17 mouse cellular contexts compared by ENCODE assay signal in the genomic region with DNA sequence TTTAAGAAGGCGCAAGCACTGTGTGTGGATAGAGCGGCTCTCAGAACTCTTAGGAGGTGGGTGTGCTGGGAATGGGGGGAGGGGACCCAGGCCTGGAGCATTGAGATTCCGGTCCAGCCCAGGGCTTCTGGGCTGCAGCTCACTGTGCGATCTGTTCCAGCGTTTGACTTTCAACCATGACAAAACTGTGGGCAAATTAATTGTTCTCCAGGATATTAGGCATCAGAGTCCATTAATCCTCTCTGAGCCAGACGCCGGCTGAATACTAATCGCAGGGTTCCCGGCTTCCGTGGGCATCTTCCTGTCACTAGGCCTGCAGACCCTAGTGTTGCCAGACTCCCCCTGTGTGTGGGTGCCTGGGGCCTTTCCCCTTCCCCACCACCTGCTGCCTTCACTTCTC.
DNase-seq lines count a peak whose midpoint lies in the region; ATAC-seq and TF ChIP-seq lines count a peak whose summit lies in the region.
"Had no signal": no experiment of that assay in that cellular context is flagged by ENCODE, and none has a peak within 500 bp of the region (broad histone marks: within the 10 kb centered on the region; RNA-seq: fewer than 3 reads in every experiment).

No protein-coding gene starts in this region.

- no peak for TF ChIP-seq EP300 in stomach, postnatal 0 days (optimal IDR thresholded peaks at IDR 0.05)

- TF ChIP-seq CTCF in stomach, postnatal 0 days (IDR thresholded peaks at IDR 0.05; ENCODE audit: low read depth): no peak

- H3K9ac ChIP-seq in forebrain, embryonic 16.5 days (replicated peaks; ENCODE audit: low read depth, low read length): peak overlapping the region; percentile 20; the same call in 1 of the 2 replicates
- 0 out of 2 replicates have a peak overlapping the region, but pooled peaks have one; percentile 11 for H3K9ac ChIP-seq in midbrain, embryonic 11.5 days (ENCODE audit: low read length)
- H3K9ac ChIP-seq in neural tube, embryonic 15.5 days (replicated peaks): no peak overlapping the region
- no peak overlapping the region for H3K9ac ChIP-seq in stomach, postnatal 0 days (ENCODE audit: low read length)
- H3K9ac ChIP-seq: embryonic facial prominence, embryonic 12.5 days; heart, embryonic 13.5 days; liver, embryonic 12.5 days had no signal

- peak overlapping the region; percentile 4; the same call in 1 of the 2 replicates for H3K4me2 ChIP-seq in forebrain, embryonic 16.5 days (ENCODE audit: low read length)
- H3K4me2 ChIP-seq in midbrain, embryonic 11.5 days: no peak overlapping the region
- H3K4me2 ChIP-seq in neural tube, embryonic 15.5 days: peak overlapping the region; percentile 15; the same call in 1 of the 2 replicates
- H3K4me2 ChIP-seq in stomach, postnatal 0 days (replicated peaks; ENCODE audit: low read depth): no peak overlapping the region
- H3K4me2 ChIP-seq: embryonic facial prominence, embryonic 12.5 days; heart, embryonic 13.5 days; liver, embryonic 12.5 days had no signal

- H3K36me3 ChIP-seq in forebrain, embryonic 16.5 days (ENCODE audit: control insufficient read depth, insufficient read depth): no peaks in the 10 kb centered on the region
- no peaks in the 10 kb centered on the region for H3K36me3 ChIP-seq in midbrain, embryonic 11.5 days (ENCODE audit: control insufficient read depth, insufficient read depth, low read length)
- no peaks in the 10 kb centered on the region for H3K36me3 ChIP-seq in neural tube, embryonic 15.5 days
- H3K36me3 ChIP-seq in stomach, postnatal 0 days (ENCODE audit: control insufficient read depth, insufficient read depth, low read length): no peaks in the 10 kb centered on the region
- H3K36me3 ChIP-seq: embryonic facial prominence, embryonic 12.5 days; heart, embryonic 13.5 days; liver, embryonic 12.5 days had no signal

- peak; percentile 56 to 57 for DNase-seq in right cerebral cortex, postnatal 10 days (ENCODE audit: low spot score in 2 of 2)
- DNase-seq in right cerebral cortex, postnatal 14 days: no peak
- DNase-seq in midbrain, embryonic 11.5 days (ENCODE audit: low spot score, missing footprints): peak; percentile 98
- no peak for DNase-seq in thymus, postnatal 14 days
- no peak for DNase-seq in thymus, postnatal 25 days
- DNase-seq in stomach, postnatal 0 days (ENCODE audit: low spot score): no peak
- DNase-seq: gastrocnemius, adult 2 months; kidney, postnatal 25 days; lung, postnatal 4 days; spleen, adult 18-20 months had no signal

- H3K27ac ChIP-seq in forebrain, embryonic 16.5 days (ENCODE audit: low read length): peak overlapping the region; percentile 81
- peak overlapping the region; percentile 65 for H3K27ac ChIP-seq in midbrain, embryonic 11.5 days (ENCODE audit: low read depth, low read length)
- peak overlapping the region; percentile 82 for H3K27ac ChIP-seq in neural tube, embryonic 15.5 days (replicated peaks)
- no peak overlapping the region for H3K27ac ChIP-seq in stomach, postnatal 0 days (replicated peaks)
- H3K27ac ChIP-seq: embryonic facial prominence, embryonic 12.5 days; gastrocnemius, adult 2 months; heart, embryonic 13.5 days; left cerebral cortex, adult 2 months; liver, embryonic 12.5 days had no signal

- H3K4me3 ChIP-seq in forebrain, embryonic 16.5 days (replicated peaks; ENCODE audit: low read length): no peak overlapping the region
- no peak overlapping the region for H3K4me3 ChIP-seq in midbrain, embryonic 11.5 days (ENCODE audit: low read depth, low read length)
- H3K4me3 ChIP-seq in neural tube, embryonic 15.5 days (replicated peaks): no peak overlapping the region
- no peak overlapping the region for H3K4me3 ChIP-seq in stomach, postnatal 0 days (ENCODE audit: low read depth, low read length)
- H3K4me3 ChIP-seq: embryonic facial prominence, embryonic 12.5 days; gastrocnemius, adult 2 months; heart, embryonic 13.5 days; left cerebral cortex, adult 2 months; liver, embryonic 12.5 days had no signal

- WGBS in forebrain, embryonic 16.5 days: 7% methylated on average over 10 of the region's 10 CpGs
- 14% methylated on average over 10 of the region's 10 CpGs for WGBS in midbrain, embryonic 11.5 days
- WGBS in neural tube, embryonic 15.5 days: 19% methylated on average over 10 of the region's 10 CpGs
- 61% methylated on average over 10 of the region's 10 CpGs for WGBS in stomach, postnatal 0 days

- no peaks in the 10 kb centered on the region for H3K27me3 ChIP-seq in forebrain, embryonic 16.5 days (replicated peaks; ENCODE audit: control insufficient read depth, insufficient read depth, low read length)
- H3K27me3 ChIP-seq in midbrain, embryonic 11.5 days (ENCODE audit: control insufficient read depth, insufficient read depth, low read length): no peaks in the 10 kb centered on the region
- H3K27me3 ChIP-seq in neural tube, embryonic 15.5 days (replicated peaks): 0 out of 2 replicates have a peak, but pooled peaks cover 2% of the 10 kb centered on the region
- H3K27me3 ChIP-seq in stomach, postnatal 0 days (ENCODE audit: control insufficient read depth, insufficient read depth, low read length): no peaks in the 10 kb centered on the region
- H3K27me3 ChIP-seq: embryonic facial prominence, embryonic 12.5 days; liver, embryonic 12.5 days had no signal

- peaks cover 25% of the 10 kb centered on the region for H3K4me1 ChIP-seq in forebrain, embryonic 16.5 days (replicated peaks; ENCODE audit: control insufficient read depth, insufficient read depth, low read length)
- peaks cover 31% of the 10 kb centered on the region for H3K4me1 ChIP-seq in midbrain, embryonic 11.5 days (ENCODE audit: control insufficient read depth, insufficient read depth, low read length)
- H3K4me1 ChIP-seq in neural tube, embryonic 15.5 days: peaks cover 26% of the 10 kb centered on the region
- H3K4me1 ChIP-seq in stomach, postnatal 0 days (replicated peaks; ENCODE audit: control insufficient read depth, insufficient read depth): no peaks in the 10 kb centered on the region
- H3K4me1 ChIP-seq: heart, embryonic 13.5 days; liver, embryonic 12.5 days had no signal

- no peaks in the 10 kb centered on the region for H3K9me3 ChIP-seq in forebrain, embryonic 16.5 days (ENCODE audit: control insufficient read depth, low read length)
- no peaks in the 10 kb centered on the region for H3K9me3 ChIP-seq in midbrain, embryonic 11.5 days (ENCODE audit: control insufficient read depth, low read length)
- H3K9me3 ChIP-seq in neural tube, embryonic 15.5 days (replicated peaks): no peaks in the 10 kb centered on the region
- H3K9me3 ChIP-seq in stomach, postnatal 0 days (ENCODE audit: control insufficient read depth, low read length): no peaks in the 10 kb centered on the region
- H3K9me3 ChIP-seq: embryonic facial prominence, embryonic 12.5 days; liver, embryonic 12.5 days had no signal

- ATAC-seq in forebrain, embryonic 16.5 days: peak; percentile 85
- peak; percentile 90 for ATAC-seq in midbrain, embryonic 11.5 days (ENCODE audit: low FRiP score)
- ATAC-seq in neural tube, embryonic 15.5 days (ENCODE audit: low FRiP score): peak; percentile 84
- no peak for ATAC-seq in stomach, postnatal 0 days (ENCODE audit: low FRiP score, low TSS enrichment)
- ATAC-seq: CD4-positive, CD25-positive, alpha-beta regulatory T cell, adult 4 months; liver, embryonic 12.5 days had no signal

Comparison
In these comparisons a context has a peak if more than half of its experiments do, and no peak if none do; other contexts are left out.
1. DNase-seq: peak in right cerebral cortex, postnatal 10 days (2 of 2) and midbrain, embryonic 11.5 days (single experiment); none in right cerebral cortex, postnatal 14 days (single experiment), thymus, postnatal 14 days (single experiment), thymus, postnatal 25 days (single experiment) and stomach, postnatal 0 days (single experiment).
2. H3K4me2 ChIP-seq: peak in forebrain, embryonic 16.5 days (single experiment) and neural tube, embryonic 15.5 days (single experiment); none in midbrain, embryonic 11.5 days (single experiment) and stomach, postnatal 0 days (single experiment).
3. H3K9ac ChIP-seq: peak in forebrain, embryonic 16.5 days (single experiment) and midbrain, embryonic 11.5 days (single experiment); none in neural tube, embryonic 15.5 days (single experiment) and stomach, postnatal 0 days (single experiment).